Mouse (Mus musculus) lung, postnatal 0 days (tissue): ENCODE measurements around the gene 4921524J17Rik. TPM values are rescaled to one million over a fixed set of nuclear protein-coding genes. Genes with fewer than 3 reads are reported as not detected.

Experiments used
- ATAC-seq: fragments of 200-750 bp; cut with Nextera tagmentation; 2 replicates; pipeline ENCODE4 v1.8.0; 2017; ENCODE audit warnings: moderate library complexity
- DNase-seq: peaks from one replicate; pipeline ENCODE4 v3.0.0-alpha.2; 2016; ENCODE audit warnings: low spot score
- H3K27ac ChIP-seq: fragments of 300-500 bp; sonication (generic); 2 replicates; pipeline ENCODE4 v1.5.1; 2014; ENCODE audit warnings: antibody characterized with exemption, mild to moderate bottlenecking, low read length, mixed read lengths
- H3K27me3 ChIP-seq: fragments of 300-500 bp; sonication (generic); replicated peaks from 2 replicates; pipeline ENCODE4 v1.6.1; 2014; ENCODE audit warnings: low read length, mixed read lengths; ENCODE audit not compliant: insufficient read depth
- H3K36me3 ChIP-seq: fragments of 300-500 bp; sonication (generic); 2 replicates; pipeline ENCODE4 v1.6.1; 2014; ENCODE audit warnings: low read length, mixed read lengths; ENCODE audit not compliant: insufficient read depth
- H3K4me1 ChIP-seq: fragments of 300-500 bp; sonication (generic); 2 replicates; pipeline ENCODE4 v1.6.1; 2014; ENCODE audit warnings: antibody characterized with exemption, low read depth, low read length, mixed read lengths; ENCODE audit not compliant: insufficient read depth
- H3K4me2 ChIP-seq: fragments of 300-500 bp; sonication (generic); replicated peaks from 2 replicates; pipeline ENCODE4 v1.6.1; 2014; ENCODE audit warnings: low read depth, mild to moderate bottlenecking, low read length, moderate library complexity, mixed read lengths
- H3K4me3 ChIP-seq: fragments of 300-500 bp; sonication (generic); 2 replicates; pipeline ENCODE4 v1.5.1; 2014; ENCODE audit warnings: low read depth, low read length
- H3K9ac ChIP-seq: fragments of 300-500 bp; sonication (generic); replicated peaks from 2 replicates; pipeline ENCODE4 v1.6.1; 2014; ENCODE audit warnings: low read depth, mild to moderate bottlenecking
- H3K9me3 ChIP-seq: fragments of 300-500 bp; sonication (generic); 2 replicates; pipeline ENCODE4 v1.6.1; 2016; ENCODE audit warnings: low read length, mixed read lengths
- CTCF ChIP-seq: IDR thresholded peaks from 2 replicates; pipeline ENCODE4 v1.5.1; 2016; ENCODE audit warnings: antibody characterized with exemption, mild to moderate bottlenecking
- EP300 ChIP-seq: IDR thresholded peaks from 2 replicates; pipeline ENCODE4 v1.6.1; 2016; ENCODE audit warnings: antibody characterized with exemption, mild to moderate bottlenecking, control low read depth
- WGBS: fragments of 180-500 bp; shearing (Covaris S2); extraction: QIAGEN DNeasy Blood & Tissue Kit; methylation state at CpG from one replicate; pipeline ENCODE4 v1.1.7; 2014; 5-methylcytosine and 5-hydroxymethylcytosine counted together
- polyA plus RNA-seq: library from polyadenylated mRNA; unstranded; fragments of >200 nt; fragmentation: Nextera tagmentation; extraction: Ambion mirVana; gene quantifications from 2 replicates; pipeline ENCODE4 v1.2.1, GENCODE M21; 2015

4921524J17Rik gene
- polyA plus RNA-seq, 1 experiment from 2014 or later = 42.4 TPM

GRCm38 (mm10) chr8:85395681-85396431 lies 36.8 kb downstream of the 4921524J17Rik start:
- H3K9me3 ChIP-seq = no peaks in the 10 kb centered on the region
- H3K36me3 ChIP-seq = no peaks in the 10 kb centered on the region
- no peaks in the 10 kb centered on the region for H3K4me1 ChIP-seq
- no peak overlapping the region for H3K9ac ChIP-seq
- WGBS = 44% methylated on average over 8 of the region's 8 CpGs
- H3K4me2 ChIP-seq = no peak overlapping the region
- no peak for DNase-seq
- H3K4me3 ChIP-seq = no peak overlapping the region
- no peak overlapping the region for H3K27ac ChIP-seq
- TF ChIP-seq CTCF (no peak), EP300 (no peak)
- no peak for ATAC-seq
- H3K27me3 ChIP-seq = no peaks in the 10 kb centered on the region

- ATAC-seq = no peak
- no peak for TF ChIP-seq CTCF
- TF ChIP-seq EP300 = no peak
- no peak overlapping the region for H3K9ac ChIP-seq
These were observed 37.6 kb downstream of the 4921524J17Rik start for GRCm38 (mm10) chr8:85395017-85395416.

DNA sequence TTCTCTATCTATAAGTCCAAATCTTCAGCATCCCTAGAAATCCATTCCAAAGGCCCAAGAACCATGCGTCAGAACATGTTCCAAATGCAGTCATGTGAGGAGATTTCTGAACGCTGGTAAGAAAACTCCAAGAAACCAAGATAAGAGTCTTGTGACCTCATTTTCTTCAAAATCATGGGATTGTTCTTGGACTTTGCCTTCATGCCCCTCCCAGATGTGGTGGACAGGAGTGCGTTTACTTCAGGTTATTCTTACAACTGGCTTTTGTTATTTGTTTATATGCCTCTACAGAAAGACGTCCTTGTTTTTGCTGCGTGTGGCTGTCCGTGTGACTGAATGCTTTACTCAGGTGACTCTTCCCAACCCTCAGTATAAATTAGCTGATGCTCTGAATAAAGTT lies 39.4 kb downstream of the 4921524J17Rik start:
- H3K4me3 ChIP-seq = no peak overlapping the region
- H3K27me3 ChIP-seq = no peaks in the 10 kb centered on the region
- H3K27ac ChIP-seq = no peak overlapping the region
- WGBS = 84% methylated on average over 6 of the region's 6 CpGs
- TF ChIP-seq EP300 = no peak
- TF ChIP-seq CTCF = no peak
- no peak overlapping the region for H3K9ac ChIP-seq
- ATAC-seq = no peak
- no peaks in the 10 kb centered on the region for H3K36me3 ChIP-seq
- no peak overlapping the region for H3K4me2 ChIP-seq
- H3K9me3 ChIP-seq = no peaks in the 10 kb centered on the region
- H3K4me1 ChIP-seq = no peaks in the 10 kb centered on the region
- DNase-seq = no peak

More at GRCm38 (mm10) chr8:85395017-85395416, 37.6 kb downstream of the 4921524J17Rik start:
- 72% methylated on average over 3 of the region's 3 CpGs for WGBS
- Histone ChIP-seq H3K4me3 (no peak overlapping the region), H3K27ac (no peak overlapping the region), H3K9me3 (no peaks in the 10 kb centered on the region), H3K4me1 (no peaks in the 10 kb centered on the region), H3K27me3 (no peaks in the 10 kb centered on the region), H3K4me2 (no peak overlapping the region), H3K36me3 (no peaks in the 10 kb centered on the region)
- no peak for DNase-seq

- no peak overlapping the region for H3K4me2 ChIP-seq
These were observed 41.2 kb downstream of the 4921524J17Rik start for GRCm38 (mm10) chr8:85391438-85391837.

GRCm38 (mm10) chr8:85386205-85386604 lies 46.4 kb downstream of the 4921524J17Rik start, which contains the start of gene Mylk3:
Mylk3 (minus strand) TSS chr8:85386345.
- H3K9ac ChIP-seq = no peak within 1 kb of the TSS
- no peaks in the 10 kb centered on the region for H3K4me1 ChIP-seq
- TF ChIP-seq CTCF = no peak
- no peak for TF ChIP-seq EP300
- no peaks in the 10 kb centered on the region for H3K27me3 ChIP-seq
- ATAC-seq (0 out of 2 replicates have a peak, but pooled peaks have one; percentile 14), DNase-seq (no peak)
- no peak within 1 kb of the TSS for H3K4me3 ChIP-seq
- H3K4me2 ChIP-seq = no peak within 1 kb of the TSS
- WGBS = 50% methylated on average over 6 of the region's 6 CpGs
- H3K27ac ChIP-seq = no peak within 1 kb of the TSS
- H3K36me3 ChIP-seq = no peaks in the 10 kb centered on the region
- H3K9me3 ChIP-seq = no peaks in the 10 kb centered on the region

More at GRCm38 (mm10) chr8:85391438-85391837, 41.2 kb downstream of the 4921524J17Rik start:
- DNase-seq (no peak), ATAC-seq (no peak)
- Histone ChIP-seq H3K4me3 (no peak overlapping the region), H3K27me3 (no peaks in the 10 kb centered on the region), H3K4me1 (no peaks in the 10 kb centered on the region), H3K36me3 (no peaks in the 10 kb centered on the region), H3K9me3 (no peaks in the 10 kb centered on the region), H3K9ac (no peak overlapping the region), H3K27ac (no peak overlapping the region)
- TF ChIP-seq CTCF = no peak
- TF ChIP-seq EP300 = no peak
- 47% methylated on average over 1 of the region's 1 CpGs for WGBS

DNA sequence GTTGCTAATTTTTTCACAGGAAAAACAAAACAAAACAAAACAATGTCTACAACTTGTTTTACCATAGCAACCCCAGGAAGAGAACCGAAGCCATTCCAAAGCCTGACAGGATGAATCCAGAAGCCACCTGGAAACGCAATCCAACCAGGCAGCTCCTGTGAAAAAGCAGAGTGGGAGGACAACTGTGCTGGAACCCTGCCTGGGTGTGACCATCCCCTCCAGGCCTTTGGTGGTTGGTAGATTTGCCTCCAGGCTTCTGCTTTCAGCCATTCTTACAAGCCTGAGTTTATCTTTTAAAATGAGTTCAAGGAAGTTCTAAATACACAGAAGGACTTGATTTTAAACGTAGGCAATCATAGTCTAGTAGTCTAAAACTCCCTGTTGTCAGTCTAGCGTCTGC lies 50.7 kb downstream of the 4921524J17Rik start:
- Histone ChIP-seq H3K27ac (no peak overlapping the region), H3K9ac (no peak overlapping the region), H3K36me3 (no peaks in the 10 kb centered on the region), H3K4me1 (peaks cover 15% of the 10 kb centered on the region), H3K4me3 (no peak overlapping the region), H3K9me3 (no peaks in the 10 kb centered on the region), H3K4me2 (no peak overlapping the region), H3K27me3 (no peaks in the 10 kb centered on the region)
- TF ChIP-seq CTCF (no peak), EP300 (no peak)
- DNase-seq = no peak
- WGBS = 56% methylated on average over 4 of the region's 4 CpGs
- no peak for ATAC-seq
